Mouse (Mus musculus) liver, adult 2 months (tissue): ENCODE data around the gene Triobp.

ENCODE experiments used
- CTCF ChIP-seq: fragments of 200-500 bp; IDR thresholded peaks from 2 replicates; pipeline ENCODE4 v1.5.1; 2011; ENCODE audit warnings: low read depth, low read length, control low read depth
- POLR2A ChIP-seq: fragments of 200-500 bp; IDR thresholded peaks from 2 replicates; pipeline ENCODE4 v1.6.1; 2011; ENCODE audit warnings: low read length, control low read depth; ENCODE audit not compliant: insufficient read depth; ENCODE audit errors: extremely low read depth

GRCm38 (mm10) chr15:79007059-79007458 lies 59.5 kb downstream of the Triobp start:
- TF ChIP-seq CTCF (no peak), POLR2A (no peak)
